Mouse (Mus musculus) heart, adult 2 months (tissue): Measurements from ENCODE around the gene Map2k5. TPM values are rescaled to one million over a fixed set of nuclear protein-coding genes. Genes with fewer than 3 reads are reported as not detected.

ENCODE experiments used
- DNase-seq, 2 experiments: peaks; one replicate each; pipeline ENCODE4 v3.0.0; 2021
- H3K27ac ChIP-seq: fragments of 200-600 bp; 2 replicates; pipeline ENCODE4 v1.8.1; 2022
- H3K27me3 ChIP-seq: fragments of 200-500 bp; 2 replicates; pipeline ENCODE4 v1.6.1; 2012; ENCODE audit warnings: mild to moderate bottlenecking, low read length, inconsistent platforms, mixed read lengths; ENCODE audit not compliant: control insufficient read depth, insufficient read depth
- H3K36me3 ChIP-seq: fragments of 200-500 bp; 2 replicates; pipeline ENCODE4 v1.6.1; 2012; ENCODE audit warnings: low read length, inconsistent platforms; ENCODE audit not compliant: control insufficient read depth, insufficient read depth
- H3K4me1 ChIP-seq: fragments of 200-500 bp; 2 replicates; pipeline ENCODE4 v1.6.1; 2011; ENCODE audit warnings: low read length; ENCODE audit not compliant: control insufficient read depth, insufficient read depth
- H3K4me3 ChIP-seq: fragments of 200-600 bp; 2 replicates; pipeline ENCODE4 v1.8.1; 2022
- H3K79me2 ChIP-seq: fragments of 200-500 bp; replicated peaks from 2 replicates; pipeline ENCODE4 v1.6.1; 2012; ENCODE audit warnings: mild to moderate bottlenecking, inconsistent platforms, low read length, moderate library complexity, mixed read lengths; ENCODE audit not compliant: control insufficient read depth, insufficient read depth
- H3K9ac ChIP-seq: fragments of 200-500 bp; 2 replicates; pipeline ENCODE4 v1.6.1; 2012; ENCODE audit warnings: low read depth, mild to moderate bottlenecking, control low read depth, inconsistent platforms, low read length, mixed read lengths
- CTCF ChIP-seq: fragments of 200-600 bp; IDR thresholded peaks from 2 replicates; pipeline ENCODE4 v1.8.1; 2022; ENCODE audit warnings: antibody characterized with exemption, mild to moderate bottlenecking, moderate library complexity
- EP300 ChIP-seq: fragments of 200-500 bp; IDR thresholded peaks from 2 replicates; pipeline ENCODE4 v1.6.1; 2011; ENCODE audit warnings: low read depth, low read length, control low read depth; ENCODE audit not compliant: insufficient read depth
- POLR2A ChIP-seq: fragments of 200-500 bp; IDR thresholded peaks from 2 replicates; pipeline ENCODE4 v1.6.1; 2011; ENCODE audit warnings: mild to moderate bottlenecking, low read depth, low read length, control low read depth; ENCODE audit not compliant: insufficient read depth
- WGBS: fragments of 180-500 bp; shearing (Covaris S2); methylation state at CpG from one replicate; pipeline ENCODE4 v1.1.7; 2018; 5-methylcytosine and 5-hydroxymethylcytosine counted together
- intact Hi-C: fragments of 180-260 bp; cut with DNase I; formaldehyde crosslinking; loops from one replicate; pipeline ENCODE4 v1.15.1; 2025
- polyA plus RNA-seq: library from polyadenylated mRNA; depleted of rRNA; stranded (reverse); fragments of >200 nt; gene quantifications from 2 replicates; pipeline ENCODE4 v1.2.3, GENCODE M21; 2012
- total RNA-seq, 2 experiments: library from RNA; stranded (reverse); gene quantifications; 2 replicates each; pipeline ENCODE4 v1.2.3; 2021

The Map2k5 gene
- total and polyA plus RNA-seq, 3 experiments, result 17.9 to 31.8 (median 20.7) TPM

- no peaks in the 10 kb centered on the region for H3K36me3 ChIP-seq
- no peak overlapping the region for H3K27ac ChIP-seq
- no peak for TF ChIP-seq CTCF
- no peak for TF ChIP-seq EP300
- no peak for TF ChIP-seq POLR2A
- 95% methylated on average over 15 of the region's 15 CpGs for WGBS
- H3K27me3 ChIP-seq, result no peaks in the 10 kb centered on the region
- DNase-seq, result no peak
- intact Hi-C loops, result no loop called here
- H3K79me2 ChIP-seq, result no peaks in the 10 kb centered on the region
- H3K4me3 ChIP-seq, result no peak overlapping the region
- H3K4me1 ChIP-seq, result no peaks in the 10 kb centered on the region
- no peak overlapping the region for H3K9ac ChIP-seq
Observed at GRCm38 (mm10) chr9:63206769-63207276, 170.9 kb downstream of the Map2k5 start.

- DNase-seq, result no peak
- 88% methylated on average over 3 of the region's 3 CpGs for WGBS
- Histone ChIP-seq H3K4me3 (no peak overlapping the region), H3K9ac (no peak overlapping the region), H3K27me3 (no peaks in the 10 kb centered on the region), H3K79me2 (no peaks in the 10 kb centered on the region), H3K4me1 (no peaks in the 10 kb centered on the region), H3K27ac (no peak overlapping the region), H3K36me3 (no peaks in the 10 kb centered on the region)
- TF ChIP-seq POLR2A (no peak), EP300 (no peak), CTCF (no peak)
- intact Hi-C loops, result no loop called here
Observed at GRCm38 (mm10) chr9:63203461-63203860, 174.2 kb downstream of the Map2k5 start.

DNA sequence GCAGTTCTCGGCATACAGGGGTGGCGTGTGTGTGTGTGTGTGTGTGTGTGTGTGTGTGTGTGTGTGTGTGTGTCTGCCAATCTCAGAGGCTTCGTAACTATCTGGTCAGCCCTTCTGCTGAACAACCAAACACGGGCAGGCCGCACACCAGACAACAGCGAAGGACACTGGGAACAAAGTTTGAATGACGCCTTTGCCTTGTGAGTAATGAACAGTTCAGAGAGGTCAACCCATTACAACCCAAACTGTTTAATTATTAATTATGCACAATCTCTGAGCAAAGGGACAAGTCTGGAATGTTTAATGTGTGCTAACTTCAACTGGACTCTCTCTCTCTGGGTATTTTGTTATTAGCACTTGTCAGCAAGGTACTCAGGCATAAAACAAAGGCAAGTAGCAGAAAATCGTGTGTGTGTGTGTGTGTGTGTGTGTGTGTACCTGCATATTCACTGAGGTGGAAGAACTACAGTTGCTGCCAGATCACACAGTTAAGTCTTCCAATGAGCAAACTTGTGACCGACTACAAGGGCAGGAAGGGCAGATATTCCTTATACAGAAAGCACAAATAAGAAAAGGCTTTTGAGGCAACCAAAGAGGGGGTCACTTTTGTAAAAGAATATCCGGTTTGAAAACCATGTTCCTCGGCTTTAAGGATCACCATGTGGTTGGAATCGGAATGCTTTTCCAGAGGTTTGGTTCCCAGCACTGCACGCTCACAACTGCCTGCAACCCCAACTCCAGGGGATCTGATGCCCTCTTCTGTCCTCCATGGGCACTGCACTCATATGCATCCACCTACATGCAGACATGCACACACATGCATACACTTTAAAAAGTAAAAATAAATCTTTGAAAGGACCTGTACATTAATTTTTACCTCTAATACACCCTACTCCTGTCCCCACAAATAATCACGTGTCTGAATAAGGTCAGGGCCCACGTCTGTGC is 176.1 kb downstream of the Map2k5 start:
- TF ChIP-seq EP300 (no peak), POLR2A (no peak), CTCF (0 out of 2 replicates have a peak, but pooled peaks have one; percentile 8)
- 96% methylated on average over 15 of the region's 15 CpGs for WGBS
- no peaks in the 10 kb centered on the region for H3K27me3 ChIP-seq
- H3K4me3 ChIP-seq, result no peak overlapping the region
- H3K79me2 ChIP-seq, result no peaks in the 10 kb centered on the region
- H3K27ac ChIP-seq, result no peak overlapping the region
- intact Hi-C loops, result no loop called here
- H3K36me3 ChIP-seq, result no peaks in the 10 kb centered on the region
- no peak overlapping the region for H3K9ac ChIP-seq
- DNase-seq, result no peak
- H3K4me1 ChIP-seq, result no peaks in the 10 kb centered on the region

DNA sequence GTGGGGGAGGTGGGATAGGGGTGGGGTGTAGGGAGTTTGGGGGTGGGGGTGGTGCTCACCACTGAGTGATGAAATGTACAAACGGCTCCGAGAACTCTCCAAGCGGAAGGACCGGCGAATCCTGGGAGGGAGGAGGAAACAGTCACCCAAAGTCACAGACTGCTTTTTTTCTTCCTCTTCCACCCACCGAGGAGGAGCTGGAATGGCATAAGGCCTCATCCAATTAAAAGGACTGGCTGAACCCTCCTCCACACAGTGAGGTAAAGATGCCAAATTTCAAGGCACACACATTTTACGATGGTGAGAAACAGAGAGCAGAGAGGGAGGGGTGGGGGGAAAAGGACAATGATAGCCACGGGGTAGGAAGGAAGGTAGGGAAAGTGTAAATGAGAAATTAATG is 180.4 kb downstream of the Map2k5 start:
- no peak for DNase-seq
- WGBS, result 27% methylated on average over 8 of the region's 8 CpGs
- TF ChIP-seq CTCF (no peak), EP300 (no peak), POLR2A (no peak)
- Histone ChIP-seq H3K4me1 (peaks cover 3% of the 10 kb centered on the region; the same call in 1 of the 2 replicates), H3K27ac (no peak overlapping the region), H3K4me3 (no peak overlapping the region), H3K27me3 (no peaks in the 10 kb centered on the region), H3K79me2 (no peaks in the 10 kb centered on the region), H3K36me3 (no peaks in the 10 kb centered on the region), H3K9ac (no peak overlapping the region)
- intact Hi-C loops, result no loop called here

DNA sequence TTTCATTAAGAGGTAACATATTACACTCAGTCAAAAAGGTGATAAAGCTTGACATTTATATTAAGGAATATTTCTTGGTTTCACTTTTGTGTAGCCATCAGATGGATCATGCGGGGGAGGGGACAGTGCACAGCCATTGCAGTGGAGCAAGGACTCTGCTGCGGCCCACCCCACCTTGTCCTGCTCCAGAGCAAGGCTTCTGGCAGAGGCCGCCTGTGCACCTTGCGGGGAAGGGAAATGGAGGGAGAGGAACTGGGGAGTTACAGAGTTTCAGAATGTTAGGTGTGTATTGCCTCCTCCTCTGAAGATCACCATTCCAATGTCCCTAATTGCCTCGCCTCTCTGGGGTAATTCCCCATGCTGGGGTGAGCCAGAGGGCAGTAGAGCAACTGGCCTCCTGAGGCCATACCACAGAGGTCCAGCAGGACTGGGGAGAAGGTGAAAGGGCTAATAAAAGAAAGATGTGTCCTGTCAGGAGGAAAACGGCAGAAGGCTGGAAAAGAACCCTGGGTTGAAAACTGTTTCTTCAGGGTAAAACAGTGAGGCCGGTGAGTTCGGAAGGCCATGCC is 181.5 kb downstream of the Map2k5 start:
- 74% methylated on average over 8 of the region's 8 CpGs for WGBS
- Histone ChIP-seq H3K36me3 (no peaks in the 10 kb centered on the region), H3K9ac (no peak overlapping the region), H3K4me3 (no peak overlapping the region), H3K79me2 (no peaks in the 10 kb centered on the region), H3K27me3 (no peaks in the 10 kb centered on the region), H3K27ac (no peak overlapping the region), H3K4me1 (peaks cover 3% of the 10 kb centered on the region; the same call in 1 of the 2 replicates)
- TF ChIP-seq CTCF (peak; percentile 23), POLR2A (no peak), EP300 (no peak)
- intact Hi-C loops, result no loop called here
- DNase-seq, result peak in 1 of 2 experiments; percentile 22
